ENCODE assay signal across 13 mouse cellular contexts in the genomic region with DNA sequence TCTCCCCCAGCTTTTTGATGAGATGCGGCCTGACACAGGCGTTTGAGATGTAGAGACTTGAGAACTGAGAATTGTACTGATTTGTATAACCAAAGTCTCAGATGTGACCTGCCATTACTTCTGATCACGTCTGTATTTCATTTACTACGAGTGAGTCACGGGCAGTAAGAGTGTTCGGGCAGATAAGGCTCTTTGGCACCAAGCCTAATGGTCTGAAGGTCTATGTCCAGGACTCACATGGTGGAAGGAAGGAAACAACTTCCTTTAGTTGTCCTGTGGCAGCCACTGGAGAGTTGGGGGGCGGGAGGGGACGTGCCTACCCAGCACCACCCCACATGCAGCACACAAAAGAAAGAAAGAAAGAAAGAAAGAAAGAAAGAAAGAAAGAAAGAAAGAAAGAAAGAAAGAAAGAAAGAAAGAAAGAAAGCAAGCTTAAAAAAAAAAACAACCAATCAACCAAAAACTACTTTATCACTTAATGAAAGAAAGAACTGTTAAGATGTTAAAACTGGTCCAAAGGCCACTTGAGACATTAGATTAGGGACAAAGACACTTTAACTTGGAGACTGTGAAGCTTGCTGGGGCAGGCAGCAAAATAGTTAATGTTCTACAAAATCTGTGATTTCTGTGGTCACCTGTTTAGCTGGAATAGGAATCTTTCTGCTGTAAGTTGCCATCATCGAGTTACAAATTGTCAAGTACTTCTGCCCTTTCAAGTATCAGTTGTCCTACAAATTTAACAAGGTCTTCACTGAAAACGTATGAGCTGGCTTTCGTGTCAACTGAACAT. TPM values are rescaled to one million over a fixed set of nuclear protein-coding genes. Genes with fewer than 3 reads are reported as not detected.
DNase-seq lines count a peak whose midpoint lies in the region; ATAC-seq and TF ChIP-seq lines count a peak whose summit lies in the region.
"Had no signal": no experiment of that assay in that cellular context is flagged by ENCODE, and none has a peak within 500 bp of the region (broad histone marks: within the 10 kb centered on the region; RNA-seq: fewer than 3 reads in every experiment).

No protein-coding gene starts in this region.

- ATAC-seq in liver, embryonic 11.5 days (replicated peaks; ENCODE audit: low FRiP score), result no peak
- no peak for ATAC-seq in frontal cortex, adult (ENCODE audit: low TSS enrichment)
- ATAC-seq: activated CD4-positive, CD25-positive, alpha-beta regulatory T cell, adult 4 months; forebrain, postnatal 0 days had no signal

- H3K36me3 ChIP-seq in liver, adult 2 months (ENCODE audit: control insufficient read depth, insufficient read depth, low read length), result no peaks in the 10 kb centered on the region
- H3K36me3 ChIP-seq in liver, embryonic 11.5 days (ENCODE audit: control insufficient read depth, insufficient read depth, low read length), result no peaks in the 10 kb centered on the region
- peaks cover 3% of the 10 kb centered on the region for H3K36me3 ChIP-seq in heart, adult 2 months (ENCODE audit: control insufficient read depth, insufficient read depth, low read length)
- no peaks in the 10 kb centered on the region for H3K36me3 ChIP-seq in kidney, adult 2 months (ENCODE audit: control insufficient read depth, insufficient read depth, low read length)
- H3K36me3 ChIP-seq: liver, embryonic 13.5 days had no signal

- H3K4me2 ChIP-seq in liver, embryonic 11.5 days, result no peak overlapping the region
- H3K4me2 ChIP-seq: liver, embryonic 13.5 days had no signal

- peak overlapping the region; percentile 42; the same call in 1 of the 2 replicates for H3K27ac ChIP-seq in liver, adult 2 months (replicated peaks; ENCODE audit: insufficient read depth, low read depth, low read length)
- H3K27ac ChIP-seq in liver, embryonic 11.5 days (ENCODE audit: low read depth, low read length), result no peak overlapping the region; the same call in 1 of the 2 replicates
- peak overlapping the region; percentile 61 for H3K27ac ChIP-seq in heart, adult 2 months
- H3K27ac ChIP-seq in kidney, adult 2 months (ENCODE audit: insufficient read depth, low read depth, low read length), result peak overlapping the region; percentile 97
- H3K27ac ChIP-seq: layer of hippocampus, adult 2 months; liver, embryonic 13.5 days had no signal

- H3K27me3 ChIP-seq in liver, adult 2 months (ENCODE audit: control insufficient read depth, insufficient read depth, low read length), result no peaks in the 10 kb centered on the region
- H3K27me3 ChIP-seq in liver, embryonic 11.5 days (replicated peaks; ENCODE audit: control insufficient read depth, insufficient read depth, low read length), result peaks cover 2% of the 10 kb centered on the region; the same call in 1 of the 2 replicates
- H3K27me3 ChIP-seq in heart, adult 2 months (ENCODE audit: control insufficient read depth, insufficient read depth, low read length), result no peaks in the 10 kb centered on the region
- no peaks in the 10 kb centered on the region for H3K27me3 ChIP-seq in kidney, adult 2 months (replicated peaks; ENCODE audit: control insufficient read depth, insufficient read depth, low read length)

- TF ChIP-seq POLR2A in liver, adult 2 months (IDR thresholded peaks at IDR 0.05; ENCODE audit: extremely low read depth, insufficient read depth, low read length), result no peak
- peak; percentile 43; the same call in 1 of the 2 replicates for TF ChIP-seq POLR2A in heart, adult 2 months (IDR thresholded peaks at IDR 0.05; ENCODE audit: insufficient read depth, low read depth, low read length)
- no peak for TF ChIP-seq POLR2A in kidney, adult 2 months (IDR thresholded peaks at IDR 0.05; ENCODE audit: low read depth, low read length)

- WGBS in liver, adult 2 months, result 40% methylated on average over 11 of the region's 11 CpGs
- 52% methylated on average over 11 of the region's 11 CpGs for WGBS in liver, embryonic 11.5 days
- WGBS in heart, adult 2 months, result 35% methylated on average over 11 of the region's 11 CpGs
- WGBS in kidney, adult 2 months, result 34% methylated on average over 11 of the region's 11 CpGs

- no peak overlapping the region for H3K4me3 ChIP-seq in liver, adult 2 months (ENCODE audit: insufficient read depth, low read depth, low read length)
- H3K4me3 ChIP-seq in liver, embryonic 11.5 days (ENCODE audit: low read depth, low read length), result no peak overlapping the region
- H3K4me3 ChIP-seq in heart, adult 2 months, result no peak overlapping the region
- no peak overlapping the region for H3K4me3 ChIP-seq in kidney, adult 2 months (ENCODE audit: insufficient read depth, low read depth, low read length)
- H3K4me3 ChIP-seq: layer of hippocampus, adult 2 months; liver, embryonic 13.5 days had no signal

- peak; percentile 86 for DNase-seq in liver, adult 2 months (ENCODE audit: extremely low read depth, low read depth, low spot score)
- no peak for DNase-seq in liver, embryonic 11.5 days (ENCODE audit: low spot score)
- peak in 1 of 2 experiments; percentile 57 for DNase-seq in heart, adult 2 months
- peak; percentile 92 for DNase-seq in kidney, adult 2 months
- peak; percentile 78 for DNase-seq in lung, postnatal 25 days (ENCODE audit: low spot score)
- DNase-seq in B cell, adult 2 months, result no peak
- no peak for DNase-seq in right cerebral cortex, postnatal 10 days (ENCODE audit: low spot score in 2 of 2)
- DNase-seq: cerebellum, postnatal 36 days; forebrain, postnatal 0 days; liver, embryonic 13.5 days had no signal

- H3K4me1 ChIP-seq in liver, adult 2 months (ENCODE audit: control insufficient read depth, insufficient read depth, low read length), result peaks cover 16% of the 10 kb centered on the region
- H3K4me1 ChIP-seq in liver, embryonic 11.5 days (replicated peaks; ENCODE audit: control insufficient read depth, insufficient read depth, low read length), result no peaks in the 10 kb centered on the region
- peaks cover 13% of the 10 kb centered on the region for H3K4me1 ChIP-seq in heart, adult 2 months (ENCODE audit: control insufficient read depth, insufficient read depth, low read length)
- H3K4me1 ChIP-seq in kidney, adult 2 months (ENCODE audit: control insufficient read depth, insufficient read depth, low read length), result peaks cover 16% of the 10 kb centered on the region

- TF ChIP-seq EP300 in heart, adult 2 months (IDR thresholded peaks at IDR 0.05; ENCODE audit: insufficient read depth, low read depth, low read length), result peak; percentile 80

- intact Hi-C loops in heart, adult 2 months (cut with DNase I), result no loop called here

- no peak overlapping the region for H3K9ac ChIP-seq in liver, adult 2 months (ENCODE audit: low read depth, low read length)
- H3K9ac ChIP-seq in liver, embryonic 11.5 days (ENCODE audit: low read depth, low read length), result no peak overlapping the region
- H3K9ac ChIP-seq in heart, adult 2 months (ENCODE audit: low read depth, low read length), result no peak overlapping the region
- H3K9ac ChIP-seq: forebrain, postnatal 0 days; liver, embryonic 13.5 days had no signal

- no peak for TF ChIP-seq CTCF in liver, adult 2 months (IDR thresholded peaks at IDR 0.05; ENCODE audit: low read depth, low read length)
- no peak for TF ChIP-seq CTCF in heart, adult 2 months (IDR thresholded peaks at IDR 0.05)
- TF ChIP-seq CTCF in kidney, adult 2 months (conservative IDR thresholded peaks at IDR 0.05; ENCODE audit: insufficient read depth, insufficient read length, low read depth, low read length), result no peak

- H3K9me3 ChIP-seq in liver, embryonic 11.5 days (ENCODE audit: control insufficient read depth, low read length), result no peaks in the 10 kb centered on the region
- H3K9me3 ChIP-seq: liver, embryonic 13.5 days had no signal

- no peaks in the 10 kb centered on the region for H3K79me2 ChIP-seq in liver, adult 2 months (ENCODE audit: control insufficient read depth, insufficient read depth, low read length)
- no peaks in the 10 kb centered on the region for H3K79me2 ChIP-seq in heart, adult 2 months (replicated peaks; ENCODE audit: control insufficient read depth, insufficient read depth, low read length)

RNA-seq across cellular contexts. Expression of a gene that starts 24.1 kb away (rescaled TPM):
- total RNA-seq in liver, adult 2 months (2014; rRNA removed), result 1,567 and 2,371 TPM in 2 replicates
- 1,896 and 1,951 TPM in 2 replicates for polyA plus RNA-seq in liver, adult 2 months (2012; rRNA removed)
- polyA plus RNA-seq in liver, embryonic 11.5 days (2014; fragmentation: Nextera tagmentation; extraction: Ambion mirVana), result 3,603 and 3,888 TPM in 2 replicates
- 1,000 to 10,000 TPM; 1,540 to 1,554 TPM for total RNA-seq in heart, adult 2 months (2021)
- 2,007 and 3,319 TPM in 2 replicates for polyA plus RNA-seq in heart, adult 2 months (2012; rRNA removed)
- polyA plus RNA-seq in kidney, adult 2 months (2012; rRNA removed), result 3,384 and 3,621 TPM in 2 replicates

Comparison
In these comparisons a context has a peak if more than half of its experiments do, and no peak if none do; other contexts are left out.
1. DNase-seq: peak in liver, adult 2 months (single experiment), kidney, adult 2 months (single experiment) and lung, postnatal 25 days (single experiment); none in liver, embryonic 11.5 days (single experiment), B cell, adult 2 months (0 of 2) and right cerebral cortex, postnatal 10 days (0 of 2).